Mouse (Mus musculus) liver, adult 2 months (tissue): ENCODE measurements around the gene Rapgef2.

Source experiments
- CTCF ChIP-seq: fragments of 200-500 bp; IDR thresholded peaks from 2 replicates; pipeline ENCODE4 v1.5.1; 2011; ENCODE audit warnings: low read depth, low read length, control low read depth
- POLR2A ChIP-seq: fragments of 200-500 bp; IDR thresholded peaks from 2 replicates; pipeline ENCODE4 v1.6.1; 2011; ENCODE audit warnings: low read length, control low read depth; ENCODE audit not compliant: insufficient read depth; ENCODE audit errors: extremely low read depth

GRCm38 (mm10) chr3:79030855-79031254 lies 255.5 kb downstream of the Rapgef2 start:
- TF ChIP-seq POLR2A, result no peak
- TF ChIP-seq CTCF, result no peak
